Mouse (Mus musculus) CD4-positive, CD25-positive, alpha-beta regulatory T cell, adult 4 months (primary cell): ENCODE measurements around the gene Zfp597. TPM values are rescaled to one million over a fixed set of nuclear protein-coding genes. Genes with fewer than 3 reads are reported as not detected.
"Not testable (repeated sequence)": the region's sequence is repeated elsewhere in the genome, so short reads cannot be mapped to it uniquely, and the experiment has no call there.

ENCODE experiments used
- ATAC-seq: one replicate; pipeline ENCODE4 v1.8.0; 2017
- polyA plus RNA-seq, 2 experiments: library from polyadenylated mRNA; unstranded; fragments of 100-300 nt; shearing (Covaris generic); gene quantifications; one replicate each; pipeline ENCODE4 v1.2.1; 2017

The Zfp597 gene
- polyA plus RNA-seq, 2 experiments from 2014 or later = 10.4 to 14.0 TPM

DNA sequence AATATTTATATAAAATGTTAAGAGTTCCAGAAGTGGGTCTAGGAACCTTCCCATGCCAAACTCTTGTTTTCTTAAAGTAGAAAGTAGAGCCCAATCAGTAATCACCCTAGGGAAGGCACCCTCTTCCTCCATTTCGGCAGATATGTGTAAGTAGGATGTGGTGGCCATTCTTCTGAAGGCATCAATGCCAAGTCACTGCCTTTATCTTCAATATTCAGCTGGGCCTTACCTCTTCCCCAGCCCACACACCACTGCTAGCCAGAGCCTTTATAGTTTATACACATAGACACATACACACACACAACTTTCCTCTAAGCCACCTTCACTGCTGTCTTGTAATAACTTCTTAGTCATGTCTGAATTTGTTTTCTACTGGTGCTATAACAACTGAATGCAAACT, 28.6 kb downstream of the Zfp597 start:
- no peak for ATAC-seq

DNA sequence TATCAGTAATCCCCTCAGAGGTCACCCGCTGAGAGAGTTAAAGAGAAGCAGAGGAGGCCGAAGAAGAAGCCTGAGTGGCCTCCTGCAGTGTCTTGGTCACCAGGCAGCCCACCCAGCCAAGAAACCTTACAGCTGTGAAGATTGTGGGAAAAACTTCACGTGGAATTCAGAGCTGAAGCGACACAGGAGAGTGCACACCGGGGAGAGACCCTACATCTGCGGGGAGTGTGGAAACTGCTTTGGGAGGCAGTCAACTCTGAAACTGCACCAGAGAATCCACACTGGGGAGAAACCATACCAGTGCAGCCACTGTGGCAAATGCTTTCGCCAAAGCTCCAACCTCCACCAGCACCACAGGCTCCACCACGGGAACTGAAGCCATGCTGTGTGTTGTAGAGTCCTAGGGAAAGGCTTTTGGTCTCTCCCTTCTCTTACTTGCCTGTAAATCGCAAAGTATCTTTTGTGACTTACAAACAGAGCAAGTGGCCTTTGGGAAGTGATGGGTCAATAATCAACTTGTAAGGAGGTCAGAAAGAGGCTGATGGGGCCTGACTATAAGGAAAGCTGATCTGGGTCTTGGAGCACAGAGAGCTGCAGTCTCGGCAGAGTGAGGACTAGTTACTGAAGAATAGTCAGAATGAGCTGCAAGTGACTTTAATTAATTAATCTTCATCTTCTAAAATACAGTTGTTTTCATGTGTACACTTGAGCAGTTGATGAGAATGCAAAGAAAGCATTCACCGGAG, 29.8 kb downstream of the Zfp597 start:
- no peak for ATAC-seq

DNA sequence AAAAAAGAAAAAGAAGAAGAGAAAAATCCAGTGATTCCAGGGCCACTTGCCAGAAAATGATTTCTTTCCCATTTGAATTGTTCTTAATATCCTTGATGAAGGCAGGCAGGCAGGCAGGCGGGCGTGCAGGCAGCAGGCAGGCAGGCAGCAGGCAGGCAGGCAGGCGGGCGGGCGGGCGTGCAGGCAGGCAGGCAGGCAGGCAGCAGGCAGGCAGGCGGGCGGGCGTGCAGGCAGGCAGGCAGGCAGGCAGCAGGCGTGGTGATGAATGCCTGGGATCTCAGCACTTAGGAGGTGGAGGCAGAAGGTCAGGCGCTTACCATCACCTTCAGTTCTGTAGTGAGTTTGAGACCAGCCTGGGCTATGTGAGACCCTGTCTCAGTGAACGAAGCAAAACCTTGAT, 31.8 kb downstream of the Zfp597 start:
- ATAC-seq = no peak

DNA sequence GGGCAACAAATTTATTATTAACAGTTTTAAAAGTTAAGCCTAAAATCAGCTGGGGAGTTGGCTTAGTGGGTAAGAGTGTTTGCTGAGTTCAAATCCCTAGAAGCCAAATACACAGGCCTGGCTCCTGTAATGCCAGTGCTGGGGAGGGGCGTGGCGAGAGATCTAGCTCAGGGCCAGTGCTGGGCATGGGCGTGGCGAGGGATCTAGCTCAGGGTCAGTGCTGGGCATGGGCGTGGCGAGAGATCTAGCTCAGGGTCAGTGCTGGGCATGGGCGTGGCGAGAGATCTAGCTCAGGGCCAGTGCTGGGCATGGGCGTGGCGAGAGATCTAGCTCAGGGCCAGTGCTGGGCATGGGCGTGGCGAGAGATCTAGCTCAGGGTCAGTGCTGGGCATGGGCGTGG, 33.1 kb downstream of the Zfp597 start:
- not testable (repeated sequence) for ATAC-seq

DNA sequence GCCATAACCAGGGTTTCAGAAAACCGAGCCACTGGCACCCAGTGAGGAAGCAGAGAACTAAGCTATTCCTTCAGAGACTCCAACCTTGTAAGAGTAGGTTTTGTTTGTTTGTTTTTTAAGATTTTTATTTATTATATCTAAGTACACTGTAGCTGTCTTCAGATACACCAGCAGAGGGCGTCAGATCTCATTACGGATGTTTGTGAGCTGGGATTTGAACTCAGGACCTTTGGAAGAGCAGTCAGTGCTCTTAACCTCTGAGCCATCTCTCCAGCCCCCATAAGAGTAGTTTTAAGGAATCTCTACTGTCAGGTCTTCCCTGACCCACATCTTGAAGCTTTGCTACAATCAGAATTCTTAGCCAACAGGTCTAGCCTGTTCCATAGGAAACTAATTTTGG, 35.9 kb downstream of the Zfp597 start:
- ATAC-seq = no peak

DNA sequence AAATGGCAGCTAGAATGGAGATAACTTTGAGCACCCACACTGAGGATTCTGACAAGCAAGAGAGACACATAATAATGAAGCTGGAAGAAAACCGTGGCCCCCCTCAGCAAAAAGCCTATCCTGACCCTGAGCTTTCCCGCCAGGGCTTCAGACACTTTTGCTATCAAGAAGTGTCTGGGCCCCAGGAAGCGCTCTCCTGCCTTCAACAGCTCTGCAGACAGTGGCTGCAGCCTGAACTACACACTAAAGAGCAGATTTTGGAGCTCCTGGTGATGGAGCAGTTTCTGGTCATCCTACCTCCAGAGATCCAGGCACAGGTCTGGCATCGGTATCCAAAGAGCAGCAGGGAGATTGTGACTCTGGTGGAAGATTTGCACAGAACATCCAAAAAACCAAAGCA, 36.5 kb downstream of the Zfp597 start:
- ATAC-seq = no peak

DNA sequence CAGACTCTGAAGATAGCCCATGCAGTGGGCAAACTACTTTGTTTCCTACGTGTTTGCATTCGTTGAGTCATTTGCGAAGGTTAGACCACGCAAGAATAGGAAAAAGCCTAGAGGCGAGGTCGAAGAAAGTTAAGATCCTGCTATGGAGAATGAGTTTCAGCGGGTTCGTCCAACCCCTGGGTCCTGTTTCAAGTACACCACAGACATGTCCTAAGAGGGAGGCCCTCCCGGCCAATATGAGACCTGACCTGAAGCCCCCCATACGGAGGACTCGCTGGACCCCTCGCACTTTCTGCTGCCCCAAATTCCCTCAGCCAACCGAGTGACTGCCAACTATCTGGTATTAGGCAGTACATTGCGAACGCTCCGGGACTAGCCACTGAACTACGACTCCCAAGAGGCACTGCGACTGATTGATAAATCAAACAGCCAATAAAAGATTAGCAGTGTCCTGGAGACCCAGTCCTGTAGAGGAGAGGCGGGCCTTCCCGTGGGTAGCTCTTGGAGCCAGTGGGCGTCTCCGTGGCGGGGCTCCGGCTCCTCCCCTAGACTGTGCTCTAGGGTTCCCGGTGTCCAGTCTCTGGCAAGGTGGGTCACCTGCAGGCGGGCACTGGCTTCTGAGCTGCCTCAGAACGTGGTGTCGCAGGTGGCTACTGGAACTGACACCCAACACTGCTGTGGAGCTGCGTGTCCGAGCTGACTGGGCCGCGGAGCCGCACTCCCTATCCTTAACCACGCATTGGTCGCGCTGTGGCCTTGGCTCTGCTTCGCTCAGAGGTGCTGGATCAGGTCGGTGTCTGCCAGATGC, 37.4 kb downstream of the Zfp597 start, which contains the start of gene Zfp174:
Gene Zfp174 (plus strand): TSS at position 558 of the 808 bp plus-strand sequence.
- peak; percentile 100 for ATAC-seq

DNA sequence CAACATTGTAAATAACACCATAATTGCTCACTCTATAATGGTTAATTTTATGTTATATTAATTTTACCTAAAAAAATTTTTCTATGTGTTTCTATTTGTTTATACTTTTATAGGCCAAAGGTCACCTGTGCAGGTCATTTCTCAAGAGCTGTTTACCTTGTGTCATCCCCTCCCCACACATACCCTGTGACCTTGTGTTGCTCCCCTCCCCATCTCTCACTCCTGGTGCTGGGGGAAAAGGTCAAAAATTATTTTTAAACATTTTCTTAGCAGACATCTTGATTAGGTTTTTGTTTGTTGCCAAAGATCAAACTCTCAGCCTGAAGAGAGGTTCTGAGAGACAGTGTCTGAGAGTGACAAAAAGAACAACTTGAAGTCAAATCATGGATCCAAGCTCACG, 40.6 kb downstream of the Zfp597 start:
- no peak for ATAC-seq

DNA sequence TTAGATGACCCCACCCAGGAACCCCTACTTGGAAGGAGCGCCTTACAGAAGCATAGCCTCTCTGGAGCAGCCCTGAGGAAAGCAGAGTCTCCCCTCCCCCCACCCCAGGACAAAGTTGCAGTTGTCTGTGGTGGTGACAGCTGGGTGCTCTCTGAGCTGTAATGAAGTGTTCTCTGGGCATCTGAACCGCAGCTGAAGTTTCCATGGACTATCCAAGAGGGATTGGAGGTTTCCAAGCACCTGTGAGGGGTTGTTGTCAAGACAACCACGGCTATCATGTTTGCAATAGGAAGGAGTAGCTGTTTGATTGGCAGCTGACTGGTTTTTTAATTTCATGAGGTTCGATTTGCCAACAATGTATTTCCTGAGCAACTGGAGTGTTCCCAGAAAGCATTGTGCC, 41.4 kb downstream of the Zfp597 start:
- ATAC-seq = no peak

DNA sequence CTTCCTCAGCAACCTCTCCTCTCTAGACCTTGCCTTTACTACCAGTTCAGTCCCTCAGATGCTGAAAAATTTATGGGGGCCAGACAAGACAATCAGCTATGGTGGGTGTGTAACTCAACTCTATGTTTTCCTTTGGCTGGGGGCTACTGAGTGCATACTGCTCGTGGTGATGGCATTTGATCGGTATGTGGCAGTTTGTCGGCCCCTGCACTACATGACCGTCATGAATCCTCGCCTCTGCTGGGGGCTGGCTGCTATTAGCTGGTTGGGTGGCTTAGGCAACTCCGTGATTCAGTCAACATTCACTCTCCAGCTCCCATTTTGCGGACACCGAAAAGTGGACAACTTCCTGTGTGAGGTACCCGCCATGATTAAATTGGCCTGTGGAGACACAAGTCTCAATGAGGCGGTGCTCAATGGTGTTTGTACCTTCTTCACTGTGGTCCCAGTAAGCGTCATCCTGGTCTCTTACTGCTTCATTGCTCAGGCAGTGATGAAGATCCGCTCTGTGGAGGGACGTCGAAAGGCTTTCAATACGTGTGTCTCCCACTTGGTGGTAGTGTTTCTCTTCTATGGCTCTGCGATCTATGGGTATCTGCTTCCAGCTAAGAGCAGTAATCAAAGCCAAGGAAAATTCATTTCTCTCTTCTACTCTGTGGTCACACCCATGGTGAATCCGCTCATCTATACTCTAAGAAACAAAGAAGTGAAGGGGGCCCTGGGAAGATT, 45.0 kb downstream of the Zfp597 start:
- peak; percentile 72 for ATAC-seq

DNA sequence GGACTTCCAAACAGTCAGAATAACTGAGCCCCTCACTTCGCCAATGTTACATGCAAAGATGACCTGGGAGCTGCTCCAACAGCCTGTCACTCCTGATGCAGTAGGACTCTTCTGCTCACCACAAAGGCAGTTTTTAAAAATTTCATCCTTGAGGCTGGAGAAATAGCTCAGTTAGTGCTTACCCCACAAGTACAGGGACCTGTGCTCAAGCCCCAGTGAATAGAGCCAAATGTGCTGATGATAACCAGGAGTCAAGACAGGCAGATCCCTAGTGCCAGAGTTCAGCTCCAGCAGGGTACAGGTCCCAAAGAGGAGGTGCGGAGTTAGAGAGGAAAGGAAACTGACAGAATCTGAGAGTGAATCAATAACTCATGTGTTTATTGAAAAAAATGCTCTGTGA, 48.9 kb downstream of the Zfp597 start:
- ATAC-seq = no peak

DNA sequence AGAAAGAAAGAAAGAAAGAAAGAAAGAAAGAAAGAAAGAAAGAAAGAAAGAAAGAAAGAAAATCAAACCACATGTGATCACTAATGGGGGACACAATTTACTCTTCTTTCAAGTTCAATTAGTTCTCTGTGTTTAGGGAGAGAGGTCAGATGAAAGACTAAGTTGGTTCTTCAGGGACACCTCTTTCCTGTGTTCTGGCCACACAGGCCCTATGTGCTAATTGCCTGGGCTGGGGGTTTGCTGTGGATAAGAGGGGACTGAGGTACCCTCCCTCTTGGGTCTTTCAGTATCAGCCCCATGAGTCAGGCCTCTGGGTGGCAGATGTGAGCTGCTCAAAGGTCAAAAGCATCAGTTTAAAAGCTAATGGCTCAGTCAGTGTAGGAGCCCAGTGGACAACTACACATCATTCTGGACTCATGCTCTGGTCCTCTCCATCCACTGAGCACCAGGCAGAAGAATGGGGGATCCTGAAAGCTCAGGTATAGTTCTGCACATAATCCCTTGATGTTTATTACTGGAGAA, 53.7 kb downstream of the Zfp597 start, which contains the start of gene Olfr15:
Gene Olfr15 (plus strand): TSS at position 291 of the 522 bp plus-strand sequence.
- ATAC-seq = no peak

DNA sequence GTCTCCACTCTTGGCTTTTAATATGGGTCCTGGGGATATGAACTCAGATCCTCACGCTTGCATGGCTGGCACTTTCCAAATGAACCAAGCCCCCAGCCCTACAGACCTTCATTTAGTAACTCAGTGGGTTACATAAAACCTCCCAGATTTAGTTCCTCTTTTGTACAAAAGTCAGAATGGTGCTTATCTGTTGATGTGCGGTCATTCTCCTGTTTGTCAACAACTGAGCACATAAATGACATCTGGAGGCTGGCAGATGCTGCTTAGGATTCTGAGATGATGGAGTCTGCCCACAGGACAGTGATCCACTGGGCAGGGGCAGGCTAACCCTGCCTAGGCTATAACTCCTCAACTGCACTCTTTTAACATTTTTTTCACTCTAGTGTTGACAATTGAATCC, 54.6 kb downstream of the Zfp597 start:
- no peak for ATAC-seq

DNA sequence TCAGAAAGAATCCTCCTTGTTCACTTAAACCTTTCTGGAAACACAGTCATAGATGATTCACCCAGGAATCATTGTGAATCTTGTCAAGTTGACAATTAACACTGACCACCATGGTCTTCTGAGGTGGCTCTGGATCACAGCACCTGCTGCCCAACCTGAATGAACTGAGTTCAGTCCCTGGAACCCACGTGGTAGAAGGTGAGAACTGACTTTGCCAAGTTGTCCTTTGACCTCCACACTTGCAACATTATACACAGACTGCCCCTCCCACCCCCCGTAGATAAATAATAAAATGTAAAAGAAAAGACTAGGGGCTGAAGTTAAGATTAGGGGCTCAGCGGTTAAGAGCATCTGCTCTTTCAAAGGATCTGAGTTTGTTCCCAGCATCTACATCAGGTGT, 56.3 kb downstream of the Zfp597 start:
- ATAC-seq = no peak

DNA sequence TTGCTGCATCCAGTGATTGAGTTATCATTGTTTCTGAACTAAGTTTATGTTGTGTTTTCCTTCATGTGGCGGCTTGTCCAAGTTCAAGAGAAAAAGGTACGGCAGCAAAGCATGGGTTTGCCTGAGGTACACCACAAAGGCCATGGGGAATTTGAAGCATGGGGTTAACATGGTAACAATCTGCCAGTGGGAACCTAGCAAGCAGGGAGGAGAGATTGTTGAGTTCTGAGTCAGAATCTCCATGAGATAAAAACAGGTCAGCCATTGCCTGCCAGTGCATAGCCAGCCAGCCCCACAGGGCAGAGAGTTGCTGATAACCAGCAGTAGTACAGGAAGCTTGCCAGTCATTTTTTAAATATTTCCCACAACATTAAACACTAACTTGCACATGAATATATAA, 64.2 kb downstream of the Zfp597 start:
- ATAC-seq = no peak

DNA sequence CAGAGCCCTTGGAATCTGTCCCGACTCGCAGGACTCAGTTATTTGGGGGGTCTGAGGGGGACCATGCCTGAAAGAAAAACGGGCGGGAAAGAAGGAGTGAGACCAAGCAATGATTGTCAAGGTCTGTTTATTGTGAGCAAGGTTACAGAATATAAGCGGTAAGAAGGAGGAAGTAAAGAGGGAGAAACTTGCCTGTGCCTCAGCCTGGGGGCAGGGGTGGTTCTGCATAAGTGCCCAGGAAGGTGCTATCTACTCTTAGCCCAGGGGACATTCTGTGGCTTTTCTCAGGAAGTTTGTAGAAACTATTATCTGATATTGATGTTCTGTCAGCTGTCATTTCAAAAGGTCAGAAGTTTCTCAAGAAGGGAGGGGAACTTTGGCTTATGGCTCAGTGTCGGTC, 69.7 kb downstream of the Zfp597 start:
- ATAC-seq = not testable (repeated sequence)

Other genes starting within 250 kb of the Zfp597 start
- under 1 TPM in 1 of 2 experiments, not detected in 1; 0.41 TPM for gene Mefv, start 166.5 kb downstream of the Zfp597 start, polyA plus RNA-seq
- gene Zfp263, start 140.5 kb downstream of the Zfp597 start, polyA plus RNA-seq = 100 to 1,000 TPM in 1 of 2 experiments, 10 to 100 TPM in 1; 89.9 to 185 TPM
- gene Olfr15, start 53.7 kb downstream of the Zfp597 start, polyA plus RNA-seq = under 1 TPM in 1 of 2 experiments, not detected in 1; 0.28 TPM
- under 1 TPM; 0.58 to 0.67 TPM for gene Zfp174, start 37.3 kb downstream of the Zfp597 start, polyA plus RNA-seq
- gene Naa60, start 12.2 kb downstream of the Zfp597 start, polyA plus RNA-seq = 100 to 1,000 TPM; 103 to 155 TPM
- 1 to 10 TPM; 1.3 to 6.8 TPM for gene Gm20695, start 87 bp upstream of the Zfp597 start, polyA plus RNA-seq
- 10 to 100 TPM; 10.3 to 11.6 TPM for gene 1700037C18Rik, start 24.1 kb upstream of the Zfp597 start, polyA plus RNA-seq
- gene Cluap1, start 24.2 kb upstream of the Zfp597 start, polyA plus RNA-seq = 10 to 100 TPM; 32.5 to 39.8 TPM
- 10 to 100 TPM; 56.1 to 73.3 TPM for gene Nlrc3, start 92.1 kb upstream of the Zfp597 start, polyA plus RNA-seq
- gene Slx4, start 119.2 kb upstream of the Zfp597 start, polyA plus RNA-seq = 10 to 100 TPM; 15.2 to 26.6 TPM
- 10 to 100 TPM in 1 of 2 experiments, 1 to 10 TPM in 1; 5.4 to 10.7 TPM for gene Dnase1, start 152.4 kb upstream of the Zfp597 start, polyA plus RNA-seq
- 100 to 1,000 TPM in 1 of 2 experiments, 10 to 100 TPM in 1; 66.6 to 101 TPM for gene Trap1, start 193.3 kb upstream of the Zfp597 start, polyA plus RNA-seq